Mouse (Mus musculus): Measurements from ENCODE around the gene Ncaph2.

DNA sequence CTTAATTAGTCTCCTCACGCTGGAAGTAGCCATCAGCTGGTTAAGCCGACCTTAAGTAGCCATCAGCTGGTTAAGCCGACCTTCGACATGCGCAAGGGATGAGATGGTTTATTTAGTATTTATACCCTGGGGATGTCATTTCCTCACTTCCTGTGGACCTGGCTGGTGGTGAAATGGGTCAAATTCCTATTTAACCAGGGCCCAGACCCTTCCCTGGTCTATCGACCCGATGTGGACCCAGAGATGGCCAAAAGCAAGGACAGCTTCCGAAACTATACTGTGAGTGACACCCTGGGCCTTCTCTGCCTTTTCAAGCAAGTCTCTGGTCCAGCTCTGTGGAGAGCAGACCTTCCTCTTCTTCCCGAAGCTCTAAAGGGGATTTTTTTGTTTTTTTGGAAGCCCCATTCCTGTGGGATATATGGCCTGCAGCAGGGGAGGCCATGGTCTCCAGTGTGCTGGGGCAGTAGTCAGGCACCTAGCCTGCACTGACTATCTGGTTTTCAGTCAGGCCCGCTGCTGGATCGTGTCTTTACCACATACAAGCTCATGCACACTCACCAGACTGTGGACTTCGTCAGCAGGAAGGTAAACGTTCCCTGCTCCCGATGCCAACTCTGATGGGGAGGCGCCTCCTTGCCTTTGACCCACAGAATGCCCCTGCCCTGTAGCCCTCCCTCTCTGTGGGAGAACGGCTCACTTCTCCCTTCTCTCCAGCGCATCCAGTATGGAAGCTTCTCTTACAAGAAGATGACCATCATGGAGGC, 20.6 kb upstream of the Ncaph2 start:
- no peak for TF ChIP-seq CTCF (IDR thresholded peaks at IDR 0.05; ENCODE audit: borderline replicate concordance, control insufficient read depth, extremely low read depth, insufficient read depth, low read length, poor library complexity)
- TF ChIP-seq POLR2A (IDR thresholded peaks at IDR 0.05; ENCODE audit: control insufficient read depth, extremely low read depth, insufficient read depth, low read length, poor library complexity): no peak
